Mouse (Mus musculus) lung, adult 2 months (tissue): ENCODE measurements around the gene Rgs14.

Experiments used
- CTCF ChIP-seq: fragments of 200-500 bp; IDR thresholded peaks from 2 replicates; pipeline ENCODE4 v1.5.1; 2011; ENCODE audit warnings: mild to moderate bottlenecking, low read length, control low read depth; ENCODE audit not compliant: insufficient read depth
- POLR2A ChIP-seq: fragments of 200-500 bp; IDR thresholded peaks from 2 replicates; pipeline ENCODE4 v1.6.1; 2011; ENCODE audit warnings: low read depth, mild to moderate bottlenecking, control low read depth, low read length, borderline replicate concordance; ENCODE audit errors: extremely low read depth

DNA sequence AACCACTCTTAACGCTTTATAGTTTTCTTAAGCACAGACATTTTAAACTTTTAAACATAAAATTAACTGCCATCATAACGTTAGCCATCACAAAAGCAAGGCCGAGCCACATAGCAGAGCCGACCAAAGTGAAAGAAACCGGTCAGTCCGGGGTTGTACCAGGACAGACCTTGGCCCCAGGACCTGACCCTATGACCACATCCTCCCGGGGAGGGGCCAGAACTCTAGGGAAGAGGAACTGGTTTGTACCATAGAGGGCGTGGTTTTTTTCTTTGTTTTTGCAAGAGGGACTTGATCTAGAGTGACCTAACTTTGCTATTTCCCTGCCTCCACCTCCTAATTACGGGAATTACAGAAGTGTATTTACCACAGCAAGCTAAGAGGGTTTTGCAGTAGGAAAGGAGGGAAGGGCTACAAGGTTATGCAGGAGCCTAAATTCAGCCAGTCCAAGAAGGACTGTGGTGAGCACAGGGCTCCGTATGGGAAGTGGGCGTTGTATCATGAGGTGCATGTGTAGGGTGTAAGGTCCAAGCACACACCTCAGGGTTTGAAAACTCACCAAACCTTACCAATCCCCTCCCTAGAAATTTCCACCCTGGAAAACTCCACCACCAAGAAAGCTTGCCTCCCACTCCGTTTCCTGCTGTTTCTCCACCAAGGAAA is 59.8 kb downstream of the Rgs14 start:
- TF ChIP-seq CTCF (no peak), POLR2A (0 out of 2 replicates have a peak, but pooled peaks have one; percentile 19)
